In the genomic region with DNA sequence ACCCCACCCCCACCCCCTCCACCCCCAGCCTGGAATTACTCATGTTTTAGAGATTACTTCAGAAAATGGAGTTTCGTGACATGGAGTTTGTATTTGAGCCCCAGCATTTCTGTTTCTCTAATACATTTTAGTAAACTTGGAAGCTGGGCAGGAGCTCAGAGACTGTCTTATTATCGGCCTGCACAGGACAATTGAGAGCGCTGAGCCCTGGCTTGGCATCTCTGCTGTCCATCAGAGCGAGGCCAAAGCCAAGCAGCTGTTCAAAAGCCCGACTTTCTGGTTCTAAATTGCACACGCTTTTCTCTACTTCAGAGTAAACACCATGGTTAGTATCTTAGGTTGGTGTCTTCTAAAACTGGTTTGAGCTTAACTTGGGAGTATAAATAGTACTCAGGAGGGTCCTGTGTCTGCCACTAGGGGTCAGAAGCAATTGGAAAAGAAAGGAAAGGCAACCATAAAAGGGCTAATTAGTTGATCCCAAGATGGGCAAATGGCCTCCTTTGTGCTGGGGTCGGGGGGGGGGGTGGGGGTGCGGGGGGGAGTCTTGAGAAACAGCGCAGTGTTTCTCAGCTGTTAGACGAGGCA, we compare ENCODE assay signal across 10 mouse cellular contexts.
DNase-seq lines count a peak whose midpoint lies in the region; ATAC-seq lines count a peak whose summit lies in the region.
"Had no signal": no experiment of that assay in that cellular context is flagged by ENCODE, and none has a peak within 500 bp of the region (broad histone marks: within the 10 kb centered on the region; RNA-seq: fewer than 3 reads in every experiment).

No protein-coding gene starts in this region.

- peaks cover 10% of the 10 kb centered on the region for H3K4me1 ChIP-seq in hindbrain, embryonic 12.5 days
- peaks cover 30% of the 10 kb centered on the region for H3K4me1 ChIP-seq in hindbrain, embryonic 10.5 days (replicated peaks)
- H3K4me1 ChIP-seq in neural tube, embryonic 11.5 days (ENCODE audit: control insufficient read depth, insufficient read depth, low read length) = peaks cover 9% of the 10 kb centered on the region
- peaks cover 4% of the 10 kb centered on the region; the same call in 1 of the 2 replicates for H3K4me1 ChIP-seq in hindbrain, embryonic 16.5 days (ENCODE audit: control insufficient read depth, insufficient read depth, low read depth, low read length)

- no peak overlapping the region for H3K27ac ChIP-seq in hindbrain, embryonic 12.5 days
- H3K27ac ChIP-seq in hindbrain, embryonic 10.5 days = no peak overlapping the region
- H3K27ac ChIP-seq in neural tube, embryonic 11.5 days (ENCODE audit: low read depth, low read length) = no peak overlapping the region
- no peak overlapping the region for H3K27ac ChIP-seq in hindbrain, embryonic 16.5 days (ENCODE audit: low read depth, low read length)
- H3K27ac ChIP-seq: liver, embryonic 14.5 days had no signal

- no peak overlapping the region for H3K9ac ChIP-seq in hindbrain, embryonic 12.5 days
- H3K9ac ChIP-seq in neural tube, embryonic 11.5 days (ENCODE audit: low read length) = no peak overlapping the region
- no peak overlapping the region for H3K9ac ChIP-seq in hindbrain, embryonic 16.5 days (ENCODE audit: low read depth, low read length)
- H3K9ac ChIP-seq: liver, embryonic 14.5 days had no signal

- DNase-seq in hindbrain, embryonic 10.5 days (ENCODE audit: low spot score) = no peak
- no peak for DNase-seq in neural tube, embryonic 11.5 days (ENCODE audit: low spot score)
- no peak for DNase-seq in neural tube, embryonic 10.5 days (ENCODE audit: extremely low spot score, low spot score)
- no peak for DNase-seq in urinary bladder, postnatal 25 days (ENCODE audit: low spot score)
- DNase-seq: adrenal gland, postnatal 25 days; spleen, adult 18-20 months had no signal

- H3K4me3 ChIP-seq in hindbrain, embryonic 12.5 days = no peak overlapping the region
- no peak overlapping the region for H3K4me3 ChIP-seq in hindbrain, embryonic 10.5 days
- H3K4me3 ChIP-seq in neural tube, embryonic 11.5 days (ENCODE audit: low read depth, low read length) = no peak overlapping the region
- H3K4me3 ChIP-seq in hindbrain, embryonic 16.5 days (ENCODE audit: low read length) = no peak overlapping the region

- no peaks in the 10 kb centered on the region for H3K9me3 ChIP-seq in hindbrain, embryonic 12.5 days (replicated peaks)
- H3K9me3 ChIP-seq in hindbrain, embryonic 10.5 days = no peaks in the 10 kb centered on the region
- no peaks in the 10 kb centered on the region for H3K9me3 ChIP-seq in neural tube, embryonic 11.5 days (ENCODE audit: control insufficient read depth, low read length)
- H3K9me3 ChIP-seq in hindbrain, embryonic 16.5 days (ENCODE audit: control insufficient read depth, low read length) = no peaks in the 10 kb centered on the region

- no peaks in the 10 kb centered on the region for H3K27me3 ChIP-seq in hindbrain, embryonic 12.5 days
- no peaks in the 10 kb centered on the region for H3K27me3 ChIP-seq in hindbrain, embryonic 10.5 days (ENCODE audit: insufficient read depth, poor library complexity, severe bottlenecking)
- H3K27me3 ChIP-seq in neural tube, embryonic 11.5 days (ENCODE audit: control insufficient read depth, insufficient read depth, low read length) = no peaks in the 10 kb centered on the region
- H3K27me3 ChIP-seq in hindbrain, embryonic 16.5 days (replicated peaks; ENCODE audit: control insufficient read depth, insufficient read depth, low read length) = no peaks in the 10 kb centered on the region

- no peaks in the 10 kb centered on the region for H3K36me3 ChIP-seq in hindbrain, embryonic 12.5 days
- no peaks in the 10 kb centered on the region for H3K36me3 ChIP-seq in hindbrain, embryonic 10.5 days
- H3K36me3 ChIP-seq in neural tube, embryonic 11.5 days (ENCODE audit: control insufficient read depth, insufficient read depth, low read length) = no peaks in the 10 kb centered on the region
- no peaks in the 10 kb centered on the region for H3K36me3 ChIP-seq in hindbrain, embryonic 16.5 days (ENCODE audit: control insufficient read depth, insufficient read depth, low read length)

- peak; percentile 59 for ATAC-seq in hindbrain, embryonic 12.5 days (ENCODE audit: low FRiP score)
- peak; percentile 35; the same call in 1 of the 2 replicates for ATAC-seq in neural tube, embryonic 11.5 days (ENCODE audit: insufficient read depth, low FRiP score, low TSS enrichment)
- ATAC-seq in hindbrain, embryonic 16.5 days = peak; percentile 44; the same call in 1 of the 2 replicates
- ATAC-seq in erythroblast, adult 5-6 weeks (replicated peaks; ENCODE audit: low FRiP score, poor library complexity, severe bottlenecking) = no peak

- 45% methylated on average over 10 of the region's 10 CpGs for WGBS in hindbrain, embryonic 12.5 days
- WGBS in hindbrain, embryonic 10.5 days = 44% methylated on average over 10 of the region's 10 CpGs
- 39% methylated on average over 10 of the region's 10 CpGs for WGBS in neural tube, embryonic 11.5 days
- WGBS in hindbrain, embryonic 16.5 days = 29% methylated on average over 10 of the region's 10 CpGs

- no peak overlapping the region for H3K4me2 ChIP-seq in hindbrain, embryonic 12.5 days (replicated peaks)
- H3K4me2 ChIP-seq in neural tube, embryonic 11.5 days (ENCODE audit: low read depth) = no peak overlapping the region
- no peak overlapping the region for H3K4me2 ChIP-seq in hindbrain, embryonic 16.5 days (ENCODE audit: low read length)
